Mouse (Mus musculus) heart, postnatal 0 days (tissue): Measurements from ENCODE around the gene Cd79a.

Source experiments
- CTCF ChIP-seq: IDR thresholded peaks from 2 replicates; pipeline ENCODE4 v1.5.1; 2016; ENCODE audit warnings: antibody characterized with exemption, control low read depth, low read depth
- EP300 ChIP-seq: IDR thresholded peaks from 2 replicates; pipeline ENCODE4 v1.6.1; 2016; ENCODE audit warnings: antibody characterized with exemption, low read depth

GRCm38 (mm10) chr7:24889431-24890220, 7.6 kb upstream of the Cd79a start:
- TF ChIP-seq CTCF, result no peak
- TF ChIP-seq EP300, result no peak
